Mouse (Mus musculus): ENCODE results near the gene Rassf6.

- TF ChIP-seq POLR2A (IDR thresholded peaks at IDR 0.05; ENCODE audit: low read depth, low read length) = no peak
- no peak for TF ChIP-seq NELFE (IDR thresholded peaks at IDR 0.05; ENCODE audit: low read depth, low read length)
- no peak for TF ChIP-seq KAT2A (IDR thresholded peaks at IDR 0.05; ENCODE audit: insufficient replicate concordance, low read length)
- TF ChIP-seq CHD2 (IDR thresholded peaks at IDR 0.05; ENCODE audit: low read length) = no peak
- TF ChIP-seq MEF2A (IDR thresholded peaks at IDR 0.05; ENCODE audit: borderline replicate concordance, low read depth, low read length) = no peak
- TF ChIP-seq E2F4 (IDR thresholded peaks at IDR 0.05; ENCODE audit: insufficient replicate concordance, low read depth, low read length) = no peak
- TF ChIP-seq TCF12 (IDR thresholded peaks at IDR 0.05; ENCODE audit: low read depth, low read length) = no peak
- no peak for TF ChIP-seq EP300 (IDR thresholded peaks at IDR 0.05; ENCODE audit: low read length)
- TF ChIP-seq ZKSCAN1 (IDR thresholded peaks at IDR 0.05; ENCODE audit: borderline replicate concordance, low read depth, low read length) = no peak
- TF ChIP-seq IRF4 (IDR thresholded peaks at IDR 0.05; ENCODE audit: low read depth, low read length) = no peak
- TF ChIP-seq SMC3 (IDR thresholded peaks at IDR 0.05; ENCODE audit: low read depth, low read length) = no peak
- no peak for TF ChIP-seq MAX (IDR thresholded peaks at IDR 0.05; ENCODE audit: low read length)
- no peak for TF ChIP-seq CTCF (conservative IDR thresholded peaks at IDR 0.05 in 1 of 2, IDR thresholded peaks at IDR 0.05 in 1 of 2; ENCODE audit: low read depth in 2 of 2, low read length in 2 of 2)
- TF ChIP-seq MAZ (IDR thresholded peaks at IDR 0.05; ENCODE audit: low read depth, low read length) = no peak
Observed at GRCm38 (mm10) chr5:90654798-90655197, 14.3 kb upstream of the Rassf6 start.

All from CH12.LX (cell line).